Mouse (Mus musculus) cerebellum, postnatal 36 days (tissue): ENCODE results near the gene Sh3bp4.

Source experiments
- DNase-seq, 2 experiments: peaks; one replicate each; pipeline ENCODE4 v3.0.0; 2021 to 2022; ENCODE audit warnings: mixed read lengths in 2 of 2

Sh3bp4 gene

DNA sequence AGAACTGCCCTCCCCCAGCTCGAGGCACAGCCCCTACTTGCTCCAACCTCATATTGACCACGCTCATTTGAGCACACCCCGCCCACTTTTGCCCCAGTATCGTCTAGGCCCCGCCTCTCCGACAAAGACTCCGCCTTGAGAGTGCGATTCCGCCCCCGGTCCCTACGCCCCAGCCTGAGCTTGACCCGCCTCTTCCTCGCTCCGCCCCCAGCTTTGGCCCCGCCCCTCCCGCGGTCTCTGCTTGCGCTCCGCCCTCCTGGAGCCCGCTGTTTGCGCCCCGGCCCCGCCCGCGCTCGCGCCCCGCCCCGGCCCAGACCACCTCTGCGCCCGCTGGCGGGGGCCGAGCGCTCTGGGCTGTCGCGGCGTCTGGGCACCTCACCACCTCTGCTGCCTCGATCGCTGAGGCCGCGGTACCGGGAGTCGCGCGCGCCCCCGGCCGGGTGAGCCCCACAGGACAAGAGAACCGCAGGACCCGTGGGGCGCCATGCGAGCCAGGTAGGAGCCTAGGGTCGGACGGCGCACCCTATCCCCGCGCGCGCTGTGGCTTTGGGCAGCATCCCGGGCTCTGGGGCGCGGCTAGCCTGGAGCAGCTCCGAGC lies at the start of gene Sh3bp4:
Sh3bp4 (plus strand) TSS at position 313 of the 598 bp plus-strand sequence.
- DNase-seq, result peak; percentile 80 to 85

DNA sequence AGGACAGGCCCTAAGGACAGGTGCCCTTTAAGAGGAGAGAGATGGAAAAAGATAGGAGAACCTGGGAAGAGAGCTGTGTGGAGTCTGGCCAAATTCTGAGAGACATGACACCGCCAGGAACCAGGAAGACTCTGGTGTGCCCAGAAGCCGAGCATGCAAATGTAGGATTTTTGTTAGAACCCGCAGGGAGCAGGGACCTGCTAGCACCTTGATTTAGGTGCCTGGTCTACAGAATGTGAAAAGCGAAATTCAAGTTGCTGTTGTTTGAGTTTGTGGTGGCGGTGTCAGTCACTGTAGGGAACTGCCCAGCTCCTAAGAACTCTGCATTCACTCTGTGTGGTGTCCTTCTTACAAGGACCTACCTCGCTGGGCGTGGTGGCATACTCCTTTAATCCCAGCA lies 47.2 kb upstream of the Sh3bp4 start:
- DNase-seq, result no peak

DNA sequence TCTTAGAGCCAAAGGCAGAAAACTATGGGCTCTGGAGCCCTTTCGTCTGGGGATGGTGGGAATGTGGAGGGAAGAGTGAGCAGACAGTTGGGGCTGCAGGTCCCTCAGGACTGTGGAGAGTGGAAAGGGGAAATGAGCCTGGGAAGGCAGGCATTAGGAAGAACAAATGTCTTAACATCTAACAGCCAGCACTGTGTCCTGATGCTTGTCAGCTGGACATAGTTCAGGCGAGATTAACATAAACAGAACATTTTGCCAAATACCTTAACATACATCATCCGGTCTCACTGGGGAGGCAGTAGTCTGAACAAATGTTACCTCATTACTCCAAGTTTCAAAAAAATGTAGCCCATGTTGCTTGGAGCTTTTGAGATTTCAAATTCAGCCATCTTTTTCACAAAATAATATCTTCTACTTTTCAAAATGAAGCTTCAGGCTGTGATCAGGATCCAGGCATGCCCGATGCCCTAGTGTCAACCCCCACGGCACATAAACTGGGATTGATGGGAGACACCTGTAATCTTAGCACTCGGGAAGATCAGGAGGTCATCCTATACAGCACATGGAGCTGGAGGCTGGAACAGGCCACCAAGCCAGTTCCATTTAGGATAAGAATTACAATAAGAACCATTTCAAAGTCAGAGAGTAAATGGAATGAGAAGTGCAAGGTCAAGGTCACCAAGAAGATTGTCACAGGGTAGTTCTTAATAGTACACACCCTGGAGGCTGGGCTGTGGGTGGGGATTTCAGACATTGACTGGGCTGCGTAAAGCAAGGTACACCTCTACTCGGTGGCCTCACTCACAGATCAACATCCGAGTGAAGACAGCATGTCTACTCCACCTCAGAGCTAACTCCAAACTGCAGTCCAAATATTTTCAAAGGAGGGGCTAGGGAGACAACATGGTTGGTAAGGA lies 45.3 kb upstream of the Sh3bp4 start:
- no peak for DNase-seq

DNA sequence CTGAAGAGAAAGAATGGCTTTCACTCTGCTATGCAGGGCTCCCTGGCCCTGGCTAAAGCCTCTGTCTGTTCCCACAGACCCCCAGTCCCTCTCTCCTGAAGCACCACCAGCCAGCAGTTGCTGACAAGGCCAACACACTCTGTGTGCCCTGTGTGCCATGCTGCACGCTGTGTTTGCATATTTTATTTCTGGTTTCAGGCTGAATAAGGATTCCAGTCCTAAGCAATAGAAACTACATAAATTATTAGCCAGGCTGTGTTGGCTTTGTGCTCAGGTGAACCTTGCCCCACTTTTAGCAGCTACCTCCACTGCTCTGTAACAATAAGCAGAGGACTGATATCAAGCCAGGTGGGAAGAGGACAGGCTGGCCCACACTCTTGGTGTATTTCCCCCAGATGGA lies 44.2 kb upstream of the Sh3bp4 start:
- DNase-seq, result no peak

DNA sequence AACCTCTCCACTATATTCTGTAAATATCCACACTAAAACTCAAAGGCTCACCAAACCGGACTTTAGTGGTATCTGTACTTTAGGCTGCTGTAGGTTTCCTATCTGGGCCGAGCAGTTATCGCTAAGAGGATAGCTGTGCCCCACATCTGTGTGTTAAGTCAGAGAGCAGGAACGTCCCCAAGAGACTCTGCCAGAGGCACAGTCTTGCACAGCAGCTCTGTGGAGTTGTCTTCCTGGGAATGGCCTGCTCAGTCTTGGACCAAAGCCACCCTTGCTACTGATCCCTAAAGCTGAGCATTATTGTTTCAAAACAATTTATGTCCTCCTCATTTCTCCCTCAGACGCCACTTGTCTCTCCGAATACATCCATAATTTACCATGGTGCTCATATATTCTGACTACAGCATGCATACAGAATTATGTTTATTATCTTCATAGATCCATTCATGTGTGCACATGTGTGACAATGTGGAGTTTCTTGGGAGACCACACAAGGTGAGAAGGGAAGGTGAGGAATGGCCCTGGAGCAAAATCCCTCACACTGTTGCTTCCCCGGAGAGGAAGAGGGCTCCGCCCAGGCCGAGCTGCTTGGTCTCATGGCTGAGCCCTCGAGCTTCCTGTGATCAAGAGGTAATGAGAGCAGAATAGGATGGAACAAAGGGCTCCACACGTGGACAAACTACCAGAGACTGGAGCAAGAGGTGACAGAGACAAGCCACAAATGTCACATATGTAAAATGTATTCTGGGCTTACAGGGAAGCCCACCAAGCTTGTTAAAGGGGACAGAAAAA lies 40.9 kb upstream of the Sh3bp4 start:
- DNase-seq, result no peak

DNA sequence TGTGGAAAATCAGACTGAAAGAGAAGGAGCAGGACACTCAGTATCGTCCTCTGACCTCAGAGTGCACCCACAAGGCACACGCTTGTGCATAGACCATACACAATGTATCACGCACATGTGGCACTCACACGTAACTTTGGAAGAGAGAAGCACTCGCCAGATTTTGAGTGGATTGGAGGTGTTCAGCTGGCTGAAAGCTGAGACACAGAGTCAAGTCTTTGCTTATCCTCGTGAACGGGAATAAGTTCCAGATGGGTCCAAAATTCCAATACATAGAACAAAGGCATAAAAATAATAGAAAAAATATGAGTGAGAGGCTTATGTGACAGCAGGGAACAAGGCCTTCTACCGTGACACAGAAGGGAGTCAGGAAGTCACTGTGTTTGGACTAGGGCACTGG lies 36.6 kb upstream of the Sh3bp4 start:
- DNase-seq, result no peak

DNA sequence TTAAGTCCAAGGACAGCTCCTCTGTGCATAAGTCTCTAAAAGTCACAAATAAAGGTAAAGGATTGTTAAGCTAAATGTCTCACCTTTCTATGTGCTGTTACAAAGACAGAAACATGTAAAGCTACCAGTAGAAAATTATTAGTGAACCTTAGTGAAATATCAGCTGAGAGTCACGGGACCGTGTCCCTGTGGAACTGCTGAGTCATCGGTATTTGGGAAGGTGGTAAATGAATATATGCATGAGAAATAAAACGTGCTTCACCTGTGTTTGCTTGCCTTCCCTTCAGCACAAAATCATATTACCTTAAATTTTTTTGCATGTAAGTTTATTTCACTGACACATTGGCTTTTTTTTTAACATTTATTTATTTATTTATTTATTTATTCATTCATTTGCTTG lies 36.2 kb upstream of the Sh3bp4 start:
- no peak for DNase-seq

DNA sequence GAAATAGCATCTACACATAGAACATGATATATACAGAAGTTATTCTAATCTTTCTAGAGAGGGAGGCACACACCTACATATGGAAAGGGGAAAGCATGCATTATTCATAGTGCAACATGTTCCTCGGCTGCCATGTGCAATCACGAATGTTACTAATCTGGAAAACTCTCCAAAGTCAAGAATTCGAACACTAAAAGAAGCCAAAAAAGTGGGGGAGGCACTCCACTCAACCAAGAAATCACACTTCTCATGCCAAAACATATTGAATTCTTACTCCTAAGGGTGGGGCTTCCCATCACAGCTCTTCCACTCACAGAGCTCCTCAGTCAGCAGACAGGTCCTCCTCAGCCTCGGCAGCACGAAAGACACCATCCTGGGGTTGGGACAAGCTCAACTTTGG lies 35.1 kb upstream of the Sh3bp4 start:
- no peak for DNase-seq

DNA sequence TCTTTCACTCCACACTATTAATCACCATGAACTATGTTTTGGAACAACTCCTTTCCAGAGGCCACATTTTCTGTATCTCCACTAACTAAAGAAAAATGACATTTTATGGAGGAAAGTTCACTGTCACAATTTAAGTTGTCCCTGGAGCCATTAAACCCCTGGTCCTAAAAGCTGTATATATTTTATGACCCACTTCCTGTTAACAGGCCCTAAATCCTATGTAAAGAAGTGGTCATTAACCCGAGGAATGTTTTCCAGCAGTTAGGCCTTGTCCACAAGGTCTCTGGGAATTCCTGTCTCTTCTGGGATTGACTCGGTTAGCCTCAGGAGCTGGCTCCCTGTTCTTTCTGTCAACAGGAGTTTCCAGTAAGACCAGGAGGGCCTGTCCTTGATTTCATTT lies 30.4 kb upstream of the Sh3bp4 start:
- no peak for DNase-seq

DNA sequence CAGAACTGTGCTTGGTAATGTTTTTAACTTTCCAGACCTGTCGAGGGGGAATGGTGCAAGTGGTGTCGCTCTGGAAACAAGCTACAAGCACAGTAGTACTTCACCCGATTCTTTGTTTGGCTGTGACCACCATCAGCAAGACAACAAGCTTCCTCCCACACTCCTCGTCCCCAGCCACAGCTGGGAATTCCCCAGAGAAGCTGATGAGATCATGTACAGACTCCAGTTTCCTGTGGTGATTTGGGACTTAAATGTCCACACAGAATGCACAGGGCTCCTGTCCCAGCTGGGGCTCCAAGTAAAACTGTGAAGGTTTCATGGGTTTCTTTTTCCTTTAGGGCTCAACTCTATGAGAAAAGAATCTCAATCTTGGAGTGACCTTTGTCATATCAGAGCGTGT lies 28.9 kb upstream of the Sh3bp4 start:
- DNase-seq, result no peak

DNA sequence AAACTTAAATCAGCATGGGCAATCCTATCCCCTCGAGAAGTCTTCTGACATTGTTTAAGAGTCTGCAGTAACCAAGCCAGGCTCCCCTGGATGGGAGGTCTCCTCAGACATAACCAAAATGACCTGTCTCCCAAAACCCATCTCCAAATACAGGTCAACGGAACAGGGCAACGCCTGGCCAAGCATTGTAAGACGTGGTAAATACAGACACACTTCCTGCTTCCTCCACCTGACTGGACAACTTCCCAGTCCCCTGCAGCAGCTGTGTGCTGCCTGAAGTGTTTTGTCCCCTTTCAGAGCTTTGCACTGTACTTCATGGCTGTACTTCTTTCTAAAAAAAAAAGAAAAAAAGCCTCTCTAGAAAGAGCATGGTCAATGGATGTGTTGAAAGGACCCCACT lies 28.1 kb upstream of the Sh3bp4 start:
- DNase-seq, result no peak

DNA sequence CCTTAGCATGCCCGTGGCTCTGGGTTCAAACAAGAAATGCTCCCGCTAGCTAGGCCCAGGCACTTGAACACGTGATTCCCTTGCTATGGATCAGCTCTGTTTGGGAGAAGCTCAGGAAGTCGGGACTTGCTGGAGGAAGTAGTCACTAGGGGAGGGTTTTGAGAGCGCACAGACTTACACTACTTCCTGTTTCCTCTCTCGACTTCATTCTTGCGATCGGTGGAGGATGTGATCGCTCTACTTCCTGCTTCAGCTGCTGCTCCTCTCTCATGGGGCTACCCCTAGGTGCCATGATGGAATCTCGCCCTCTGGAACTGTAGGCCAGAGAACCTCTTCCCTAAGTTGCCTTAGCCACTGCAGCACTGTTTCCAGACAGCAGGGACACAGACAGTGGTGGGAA lies 27.3 kb upstream of the Sh3bp4 start:
- no peak for DNase-seq

DNA sequence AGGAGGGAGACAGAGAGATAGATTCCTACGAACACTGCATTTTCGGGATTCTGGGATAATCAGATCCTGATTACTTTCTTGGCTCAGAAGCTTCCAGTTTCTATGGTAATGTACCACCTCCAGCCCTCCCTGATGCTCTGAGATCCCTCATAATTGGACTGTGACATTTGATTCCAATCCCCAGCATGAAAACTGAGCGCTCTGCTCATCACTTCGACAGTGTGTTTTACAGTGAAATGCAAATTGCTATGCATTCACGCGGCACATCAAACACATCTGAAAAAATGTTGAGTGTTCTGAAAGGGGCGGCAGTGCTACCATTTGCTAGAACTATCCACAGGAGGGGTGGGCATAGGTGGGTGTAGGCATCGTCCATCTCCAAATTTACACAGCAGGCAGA lies 24.8 kb upstream of the Sh3bp4 start:
- no peak for DNase-seq

DNA sequence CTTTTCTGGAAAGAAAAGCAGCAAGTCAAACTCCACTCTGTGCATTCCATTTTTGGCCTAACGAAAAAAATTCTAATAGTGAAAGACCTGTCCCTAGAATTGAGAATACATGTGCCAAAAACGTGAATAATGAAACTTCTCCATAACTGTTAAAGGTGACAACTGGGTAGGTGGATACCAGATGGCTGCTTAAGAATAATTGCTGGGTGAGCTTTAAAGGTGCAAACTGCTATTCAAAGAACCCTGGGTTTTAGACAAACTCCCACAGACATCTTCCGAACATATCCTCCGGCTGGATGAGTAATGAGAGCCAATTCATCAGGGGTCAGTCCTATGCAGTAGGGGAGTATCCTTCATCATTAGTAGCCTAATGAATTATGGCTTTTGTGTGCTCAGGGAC lies 20.7 kb upstream of the Sh3bp4 start:
- DNase-seq, result no peak

DNA sequence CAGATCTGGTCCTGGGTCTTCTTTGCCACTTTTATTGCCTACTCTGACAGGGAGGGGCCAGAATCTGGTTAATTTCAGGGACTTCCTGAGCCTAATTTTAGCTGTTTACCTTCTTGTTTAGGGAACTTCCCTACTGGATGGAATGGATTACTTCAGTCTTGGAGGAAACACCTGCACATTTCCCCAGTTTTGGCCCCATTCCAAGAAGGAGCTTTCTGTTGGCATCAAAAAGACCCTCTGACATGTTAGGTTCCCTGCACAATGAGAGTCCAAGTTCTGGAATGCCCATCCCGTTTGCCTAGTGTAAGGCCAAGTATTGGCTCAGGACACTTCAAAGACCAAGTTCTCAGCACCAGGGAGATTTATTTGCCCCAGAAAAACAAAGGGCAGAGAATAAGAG lies 14.0 kb upstream of the Sh3bp4 start:
- DNase-seq, result no peak

DNA sequence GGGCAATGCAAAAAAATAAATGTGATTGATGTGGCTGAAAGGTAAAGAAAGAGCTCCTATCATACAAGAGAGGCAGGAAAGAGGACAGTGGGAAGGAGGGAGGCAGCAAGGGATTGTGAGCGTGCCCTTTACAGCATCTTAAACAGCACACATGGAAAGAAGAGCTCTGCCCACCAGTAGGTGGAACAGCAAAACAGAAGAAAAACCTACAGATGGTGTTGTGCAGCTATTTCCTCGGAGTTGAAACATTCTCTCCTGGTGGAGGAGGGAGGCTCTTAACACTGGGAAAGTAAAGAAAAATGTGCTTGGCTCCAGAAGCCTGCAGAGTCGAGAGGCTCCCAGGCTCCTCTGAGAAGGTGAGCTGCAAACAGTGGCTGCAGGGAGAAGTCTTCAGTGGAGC lies 12.8 kb upstream of the Sh3bp4 start:
- no peak for DNase-seq

DNA sequence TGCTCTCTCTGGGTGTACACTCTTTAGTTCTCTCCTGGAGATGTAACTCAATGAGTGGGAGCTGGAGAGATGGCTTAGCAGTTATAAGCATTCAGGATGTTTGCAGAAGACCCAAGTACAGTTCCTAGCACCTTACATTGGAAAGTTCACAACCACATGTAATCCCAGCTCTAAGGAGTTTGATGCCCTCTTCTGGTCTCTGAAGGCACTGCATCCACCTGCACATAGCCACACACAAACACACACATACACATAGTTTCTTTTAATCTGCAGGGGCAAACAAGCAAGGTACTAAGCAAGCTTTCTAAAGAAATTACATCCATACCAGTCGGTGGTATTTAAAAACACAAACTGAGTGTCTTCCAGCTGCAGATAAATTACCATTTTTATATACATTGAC lies 12.2 kb upstream of the Sh3bp4 start:
- no peak for DNase-seq

DNA sequence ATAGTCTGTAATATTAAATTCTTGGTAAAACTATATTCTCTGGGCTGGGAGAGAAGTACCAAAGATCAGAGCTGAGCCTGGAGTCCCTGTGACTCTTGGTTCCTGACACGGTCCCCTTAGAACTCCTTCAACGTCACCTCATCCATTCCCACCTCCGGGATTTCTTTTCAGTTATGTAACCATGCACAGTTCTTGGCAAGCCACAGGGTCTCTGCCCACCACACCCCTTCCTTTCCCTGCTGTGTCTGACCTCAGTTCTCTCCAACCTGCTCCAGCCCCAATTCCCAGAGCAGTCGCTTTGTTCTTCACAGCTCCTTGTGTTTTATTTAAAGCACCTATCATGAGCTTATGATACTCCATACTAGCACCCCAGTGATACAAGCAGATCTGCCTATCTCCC lies 7.2 kb upstream of the Sh3bp4 start:
- no peak for DNase-seq

DNA sequence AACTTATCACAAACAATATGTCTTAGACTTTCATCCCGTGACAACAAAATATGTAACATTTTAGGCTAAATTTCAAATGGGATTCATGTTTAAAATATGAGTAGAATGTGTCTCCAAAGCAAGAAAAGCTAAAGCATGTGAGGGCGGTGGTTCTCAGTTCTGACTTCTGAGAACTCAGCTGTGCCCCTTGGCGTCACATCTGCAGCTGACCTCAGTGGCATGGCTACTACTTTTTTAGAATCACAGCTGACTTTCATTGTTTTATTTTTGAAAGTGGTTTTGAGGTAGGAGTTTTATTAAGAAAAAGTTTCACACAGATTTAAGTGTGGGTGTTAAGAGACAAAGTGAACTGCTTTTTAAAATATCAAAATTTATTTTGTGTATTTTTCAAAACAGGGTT lies 6.4 kb upstream of the Sh3bp4 start:
- DNase-seq, result no peak

DNA sequence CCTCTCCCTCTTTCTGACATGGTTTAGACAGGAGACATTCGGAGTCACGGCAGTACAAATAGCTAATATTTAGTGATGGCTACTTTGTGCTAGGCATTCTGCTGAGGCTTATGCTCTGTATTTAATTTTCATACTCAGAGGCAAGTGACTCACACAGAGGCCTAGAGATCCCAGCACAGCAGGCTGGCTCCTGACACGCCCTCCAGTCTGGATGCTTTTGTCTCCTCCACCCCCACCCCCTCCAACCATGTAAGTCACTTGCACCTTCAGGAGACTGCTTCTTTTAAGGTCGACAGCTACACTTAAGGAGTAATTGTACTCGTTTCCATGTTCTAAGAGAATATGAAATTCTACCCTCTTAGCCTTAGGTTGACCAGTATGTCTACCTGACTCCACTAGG lies 1.4 kb upstream of the Sh3bp4 start:
- DNase-seq, result no peak

DNA sequence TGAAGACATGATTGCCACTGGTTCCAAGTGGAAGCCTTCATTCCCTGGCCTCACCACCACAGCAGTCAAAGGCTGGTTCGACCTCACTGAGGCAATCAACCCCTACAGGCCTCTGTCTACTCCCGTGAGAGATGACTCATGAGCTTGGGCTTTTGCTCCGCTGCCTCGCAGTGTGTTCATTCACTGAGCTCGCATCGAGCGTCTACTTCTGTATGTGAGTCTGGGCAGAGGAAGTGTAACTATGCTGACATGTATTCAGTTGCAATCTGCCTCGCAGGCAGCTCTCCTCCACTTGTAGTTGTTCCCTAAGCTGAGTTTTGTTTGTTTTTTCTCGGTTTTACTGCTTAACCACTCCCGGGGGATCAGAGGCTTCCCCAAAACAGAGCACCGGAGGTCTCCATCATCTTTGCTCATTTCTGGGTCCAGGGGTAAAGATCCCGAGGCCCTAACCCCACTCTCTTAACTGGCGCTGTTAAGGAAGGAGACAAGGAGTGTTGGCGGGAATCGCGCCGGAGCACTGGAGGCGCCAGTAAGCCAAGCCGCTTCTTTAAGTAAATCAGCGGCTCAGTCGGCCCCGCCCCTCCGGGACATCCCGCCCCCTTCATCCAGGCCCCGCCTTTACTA lies 624 bp upstream of the Sh3bp4 start:
- DNase-seq, result peak in 1 of 2 experiments; percentile 28

DNA sequence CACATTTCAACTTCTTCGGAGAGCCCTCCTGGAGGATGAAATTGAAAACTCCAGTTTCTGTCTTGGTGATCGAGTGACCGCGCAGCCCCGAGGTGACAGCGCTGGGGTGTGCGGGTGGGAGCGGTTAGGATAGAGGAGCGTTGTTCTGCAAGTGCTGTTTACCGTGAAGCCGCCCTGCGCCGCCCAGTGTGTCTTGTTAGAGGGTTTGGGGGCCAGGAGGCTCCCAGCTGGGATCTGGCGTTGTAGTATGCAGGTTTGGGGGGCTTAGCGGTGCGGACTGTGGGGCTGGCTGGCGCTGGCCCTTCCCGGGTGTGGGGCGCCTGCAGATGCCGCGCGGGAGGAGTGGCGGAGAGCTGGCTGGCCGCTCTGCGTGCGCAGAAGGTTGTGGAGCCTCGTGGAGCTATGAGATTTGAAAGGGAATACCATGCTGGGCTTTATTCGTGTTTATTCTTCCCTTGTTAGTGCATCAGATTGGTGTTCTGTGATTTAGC lies 701 bp downstream of the Sh3bp4 start:
- DNase-seq, result peak; percentile 12 to 22
